Mouse (Mus musculus): Measurements from ENCODE around the gene H2afy.

GRCm38 (mm10) chr13:56090597-56090996 lies 45.6 kb downstream of the H2afy start:
- TF ChIP-seq CTCF (IDR thresholded peaks at IDR 0.05; ENCODE audit: low read depth, low read length), result peak; percentile 57
- TF ChIP-seq POLR2A (IDR thresholded peaks at IDR 0.05; ENCODE audit: insufficient read depth, low read length), result no peak
- no peak for TF ChIP-seq EP300 (IDR thresholded peaks at IDR 0.05; ENCODE audit: insufficient read depth, low read depth, low read length)
